Mouse (Mus musculus): ENCODE results near the gene Tead2.

- TF ChIP-seq CTCF (IDR thresholded peaks at IDR 0.05; ENCODE audit: control insufficient read depth, insufficient read depth, insufficient read length): no peak
- no peak for TF ChIP-seq USF1 (IDR thresholded peaks at IDR 0.05; ENCODE audit: low read depth)
- no peak for TF ChIP-seq MYOG (IDR thresholded peaks at IDR 0.05; ENCODE audit: control insufficient read depth, extremely low read depth, insufficient read length)
Measured at GRCm38 (mm10) chr7:45172974-45173373, 42.6 kb upstream of the Tead2 start.
